Mouse (Mus musculus) frontal cortex, adult (tissue): ENCODE measurements at regions not wholly inside any gene's neighbourhood (a gene's known extent, or its start where the extent isn't known, plus 50 kb on each side); places are given as distances from the start of the nearest gene placed in this dataset.

ENCODE experiments used
- ATAC-seq: cut with Nextera tagmentation; 2 replicates; pipeline ENCODE4 v1.9.2; 2017; ENCODE audit warnings: mild to moderate bottlenecking, moderate library complexity, mixed read lengths; ENCODE audit not compliant: low TSS enrichment

DNA sequence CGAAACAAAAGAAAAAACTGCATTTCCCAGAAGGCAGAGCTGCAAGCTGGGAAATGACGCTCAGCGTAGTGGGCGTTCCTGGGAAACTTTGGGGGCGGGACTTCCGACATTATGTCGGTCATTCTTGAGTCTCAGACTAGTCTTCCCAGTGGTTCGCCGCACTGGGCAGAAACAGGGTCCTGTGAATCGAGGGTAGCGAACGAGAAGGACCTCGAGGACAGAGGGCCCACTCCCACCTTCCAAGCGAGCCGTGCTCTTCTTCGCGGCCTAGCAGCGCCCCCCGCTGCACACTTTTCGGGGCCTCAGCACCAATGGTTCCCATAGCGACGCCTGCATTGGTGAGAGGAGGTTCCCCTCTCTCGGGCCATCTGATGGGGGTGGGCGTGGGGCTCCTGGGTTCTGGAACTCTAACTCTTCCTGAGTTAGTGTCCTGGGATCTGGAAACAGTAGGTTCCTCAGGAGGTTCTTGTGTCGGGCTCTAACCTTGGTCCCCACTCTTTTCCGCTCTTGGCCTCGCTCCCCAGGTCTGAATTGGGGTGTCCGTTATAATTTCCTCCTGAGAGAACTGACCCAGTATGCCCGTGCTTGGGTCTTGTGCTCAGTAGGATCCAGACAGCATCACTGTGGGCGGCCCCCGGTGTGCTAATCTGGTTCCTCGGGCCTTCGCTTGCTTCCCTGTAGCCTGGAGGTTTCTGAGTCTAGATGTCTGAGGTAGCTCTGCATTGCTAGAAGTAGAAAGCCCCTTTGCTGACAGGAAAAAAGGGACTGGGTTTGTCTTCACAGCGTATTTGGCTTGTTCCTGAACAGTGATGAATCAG lies 52.8 kb upstream of the Gramd1a start:
- peak; percentile 94 for ATAC-seq

DNA sequence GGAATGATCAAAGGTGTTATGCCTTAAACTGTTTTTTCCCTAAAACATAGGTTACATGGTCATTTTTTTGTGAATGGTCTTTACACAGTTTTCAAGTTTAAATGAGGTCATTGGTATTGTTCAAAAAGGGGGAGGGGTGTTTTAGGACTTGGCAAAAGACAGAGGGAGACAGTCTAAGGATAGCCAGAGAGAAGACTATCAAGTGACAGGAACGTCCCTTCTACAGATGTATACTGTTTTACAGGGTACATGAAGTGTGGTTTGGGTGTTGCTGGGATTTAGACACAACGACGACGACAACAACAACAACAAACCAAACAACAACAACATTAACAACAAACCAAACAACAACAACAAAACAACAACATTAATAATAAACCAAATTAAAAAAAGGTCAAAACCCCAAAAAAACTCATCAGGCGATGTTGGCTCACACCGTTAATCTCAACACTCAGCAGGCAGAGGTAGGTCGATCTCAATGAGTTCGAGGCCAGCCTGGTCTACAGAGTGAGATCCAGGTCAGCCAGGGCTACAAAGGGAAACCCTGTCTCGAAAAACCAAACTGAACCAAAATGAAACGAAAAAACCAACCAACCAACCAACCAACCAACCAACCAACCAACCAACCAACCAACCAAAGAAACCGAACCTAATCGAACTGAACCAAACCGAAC lies 52.0 kb upstream of the Gramd1a start:
- no peak for ATAC-seq
